Mouse (Mus musculus) myocyte (in vitro differentiated cells): Measurements from ENCODE around the gene Rab1a.

ENCODE experiments used
- E2F4 ChIP-seq: IDR thresholded peaks from one replicate; pipeline ENCODE4 v1.6.1; 2011; ENCODE audit warnings: mild to moderate bottlenecking, control low read depth, moderate library complexity; ENCODE audit not compliant: insufficient read depth
- MAX ChIP-seq: IDR thresholded peaks from one replicate; pipeline ENCODE4 v1.6.1; 2011; ENCODE audit warnings: low read depth, mild to moderate bottlenecking, control low read depth
- MYOD1 ChIP-seq, 3 experiments: IDR thresholded peaks; one replicate each; pipeline ENCODE4 v1.6.1; 2011; ENCODE audit warnings: control low read depth in 2 of 3, low read depth in 2 of 3, mild to moderate bottlenecking in 2 of 3, moderate library complexity in 1 of 3; ENCODE audit not compliant: insufficient read length in 2 of 3, control insufficient read depth in 1 of 3
- POLR2A ChIP-seq: IDR thresholded peaks from one replicate; pipeline ENCODE4 v1.6.1; 2011; ENCODE audit warnings: low read depth, mild to moderate bottlenecking, control low read depth, moderate library complexity; ENCODE audit not compliant: insufficient read length
- TCF3 ChIP-seq: IDR thresholded peaks from one replicate; pipeline ENCODE4 v1.6.1; 2011; ENCODE audit warnings: low read depth, control low read depth; ENCODE audit not compliant: insufficient read length

- TF ChIP-seq E2F4 (no peak), MAX (no peak), POLR2A (no peak), MYOD1 (IDR thresholded peaks at IDR 0.05; ENCODE audit: control insufficient read depth in 1 of 3, insufficient read length in 2 of 3, low read depth in 2 of 3) (no peak), TCF3 (no peak)
Observed at GRCm38 (mm10) chr11:20224196-20224595, 23.0 kb downstream of the Rab1a start.
